Mouse (Mus musculus): ENCODE measurements around the gene Fxr2. TPM values are rescaled to one million over a fixed set of nuclear protein-coding genes. Genes with fewer than 3 reads are reported as not detected.

Fxr2 gene
- total and polyA plus RNA-seq, 3 experiments = 69.6 to 105 (median 81.6) TPM

DNA sequence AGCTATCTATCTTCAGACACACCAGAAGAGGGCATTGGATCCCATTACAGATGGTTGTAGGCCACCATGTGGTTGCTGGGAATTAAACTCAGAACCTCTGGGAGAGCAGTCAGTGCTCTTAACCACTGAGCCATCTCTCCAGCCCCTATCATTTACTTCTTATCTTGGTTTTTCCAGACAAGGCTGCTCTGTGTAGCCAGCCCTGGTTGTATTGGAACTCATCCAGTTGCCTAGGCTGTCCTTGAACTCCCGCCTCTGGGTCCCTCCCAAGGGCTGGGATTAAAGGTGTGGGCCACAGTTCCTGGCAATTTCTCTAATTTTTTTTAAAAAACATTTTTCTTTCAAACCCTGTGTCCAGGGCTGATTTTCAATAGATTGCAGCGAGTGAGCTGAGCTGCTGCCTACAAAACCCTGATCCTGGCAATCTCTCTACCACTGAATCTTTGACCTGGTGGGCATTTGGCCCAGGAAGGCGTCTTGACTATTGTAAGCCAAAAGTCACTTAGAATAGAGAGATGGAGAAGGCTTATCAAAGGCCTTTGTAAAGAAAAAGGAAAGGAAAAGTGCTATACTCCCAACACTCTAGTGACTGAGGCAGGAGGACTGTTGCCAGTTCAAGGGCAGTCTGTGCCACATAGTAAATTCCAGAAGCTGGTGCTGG is 28.6 kb downstream of the Fxr2 start:
- DNase-seq = peak; percentile 83

- peak; percentile 96 for DNase-seq
Measured at GRCm38 (mm10) chr11:69662213-69662966, 29.6 kb downstream of the Fxr2 start, which contains the start of gene Mpdu1. Gene Mpdu1 (minus strand): TSS chr11:69662642.

- no peak for DNase-seq
Measured at GRCm38 (mm10) chr11:69662967-69663671, 30.3 kb downstream of the Fxr2 start.

GRCm38 (mm10) chr11:69663795-69664194 is 31.0 kb downstream of the Fxr2 start:
- DNase-seq = peak; percentile 84

DNA sequence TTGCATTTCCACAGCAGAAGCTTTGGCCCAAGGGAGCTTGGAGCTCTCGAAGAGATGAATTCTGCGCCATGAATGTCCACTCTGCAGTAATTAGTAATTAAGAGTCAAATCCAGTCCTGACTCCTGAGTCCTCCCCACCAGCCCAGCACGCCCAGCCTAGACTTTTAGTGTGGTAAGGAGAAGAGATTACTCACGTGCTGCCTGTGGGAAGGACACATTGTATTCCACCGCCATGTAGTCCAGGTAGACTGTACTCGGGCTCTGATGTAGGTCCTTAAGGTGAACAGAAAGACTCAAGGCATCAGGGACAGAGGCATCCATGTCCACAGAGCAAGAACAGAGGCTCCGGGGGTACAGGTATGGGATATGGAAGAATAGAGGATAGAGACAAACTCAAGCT is 32.1 kb downstream of the Fxr2 start:
- no peak for DNase-seq

GRCm38 (mm10) chr11:69665457-69665960 is 32.7 kb downstream of the Fxr2 start:
- no peak for DNase-seq

- DNase-seq = peak; percentile 71
Measured at GRCm38 (mm10) chr11:69665961-69666664, 33.3 kb downstream of the Fxr2 start, which contains the start of gene Cd68. Gene Cd68 (minus strand): TSS chr11:69666153.

- no peak for DNase-seq
Measured at GRCm38 (mm10) chr11:69666665-69667005, 33.8 kb downstream of the Fxr2 start.

GRCm38 (mm10) chr11:69670786-69671725 is 38.3 kb downstream of the Fxr2 start:
- DNase-seq = peak; percentile 97

DNA sequence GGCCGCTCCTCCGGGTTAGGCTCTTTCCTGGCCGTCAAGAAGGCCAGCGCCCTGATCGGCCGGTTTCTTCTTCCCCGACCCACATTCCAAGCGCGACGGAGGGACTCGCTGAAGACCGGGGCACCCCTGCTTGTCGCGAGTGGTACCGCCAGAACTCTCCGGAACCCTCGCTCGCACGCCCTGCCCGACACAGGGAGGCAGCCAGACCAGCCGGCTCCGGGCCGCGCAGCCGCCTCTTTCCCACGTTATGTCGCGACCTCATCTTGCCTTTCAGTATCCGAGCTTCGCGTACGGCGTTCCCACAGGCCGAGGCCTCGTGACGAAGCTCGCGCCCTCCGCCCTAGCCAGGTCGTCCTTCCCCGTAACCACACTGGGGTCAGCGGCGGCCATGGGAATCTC is 38.9 kb downstream of the Fxr2 start:
- DNase-seq = no peak

- peak; percentile 100 for DNase-seq
Measured at GRCm38 (mm10) chr11:69672211-69672706, 39.5 kb downstream of the Fxr2 start, which contains the start of gene Eif4a1. Gene Eif4a1 (minus strand): TSS chr11:69672423.

- no peak for DNase-seq
Measured at GRCm38 (mm10) chr11:69679144-69679543, 46.4 kb downstream of the Fxr2 start.

GRCm38 (mm10) chr11:69680136-69680855 is 47.5 kb downstream of the Fxr2 start:
- DNase-seq = no peak

GRCm38 (mm10) chr11:69681314-69682208 is 48.8 kb downstream of the Fxr2 start, which contains the start of gene Senp3:
Gene Senp3 (minus strand): TSS chr11:69682084.
- DNase-seq = peak; percentile 98

- DNase-seq = no peak
Measured at GRCm38 (mm10) chr11:69682209-69682839, 49.5 kb downstream of the Fxr2 start.

DNA sequence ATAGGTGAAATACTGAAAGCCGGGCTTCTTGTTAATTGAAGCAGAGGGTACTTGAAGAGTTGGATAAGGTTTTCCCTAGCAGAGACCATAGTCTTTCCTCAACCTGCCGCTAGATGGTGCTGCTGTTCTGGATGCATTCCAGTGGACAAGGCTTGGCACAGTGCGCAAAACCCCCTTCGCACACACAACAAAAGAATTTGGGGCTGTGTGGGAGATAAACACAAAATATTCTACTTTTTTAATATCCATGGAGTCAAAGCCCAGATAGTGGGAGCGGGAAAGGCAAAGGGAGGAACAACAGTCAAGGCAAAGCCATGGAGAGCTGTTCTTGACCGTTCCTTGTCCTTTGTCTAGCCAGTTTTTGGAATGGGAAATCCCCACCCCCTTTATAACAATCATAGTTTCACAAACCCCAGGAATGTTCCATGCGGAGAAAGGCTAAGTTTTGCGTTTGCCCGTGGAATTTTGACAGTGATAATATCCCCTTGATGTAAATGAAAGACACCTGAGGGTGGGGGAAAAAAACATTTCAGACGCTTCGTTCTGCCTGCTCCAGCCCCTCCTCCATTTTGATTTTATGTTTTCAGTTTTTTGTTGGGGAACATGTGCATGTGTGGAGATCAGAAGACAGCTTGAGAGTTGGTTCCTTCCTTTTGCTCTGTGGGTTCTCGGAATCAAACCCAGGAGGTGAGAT is 50.2 kb downstream of the Fxr2 start:
- peak; percentile 89 for DNase-seq

GRCm38 (mm10) chr11:69683576-69683975 is 50.8 kb downstream of the Fxr2 start:
- no peak for DNase-seq
